ENCODE assay signal across 8 mouse cellular contexts in the genomic region with DNA sequence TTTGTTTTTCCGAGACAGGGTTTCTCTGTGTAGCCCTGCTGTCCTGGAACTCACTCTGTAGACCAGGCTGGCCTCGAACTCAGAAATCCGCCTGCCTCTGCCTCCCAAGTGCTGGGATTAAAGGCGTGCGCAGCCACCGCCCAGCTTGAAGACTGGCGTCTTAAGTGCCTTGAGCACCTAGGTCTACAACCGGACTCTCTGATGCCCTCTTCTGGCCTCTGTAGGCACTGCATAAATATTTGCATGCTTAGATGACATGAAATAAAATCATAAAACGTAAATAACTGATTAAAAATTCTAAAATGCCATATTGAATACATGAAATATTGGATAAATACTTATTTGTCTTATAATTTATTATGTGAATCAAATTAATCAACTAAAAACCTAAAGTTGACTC. TPM values are rescaled to one million over a fixed set of nuclear protein-coding genes. Genes with fewer than 3 reads are reported as not detected.
DNase-seq lines count a peak whose midpoint lies in the region; ATAC-seq and TF ChIP-seq lines count a peak whose summit lies in the region.
"Not testable (repeated sequence)": the region's sequence is repeated elsewhere in the genome, so short reads cannot be mapped to it uniquely, and the experiment has no call there.

No protein-coding gene starts in this region.

- not testable (repeated sequence) for ATAC-seq in heart, postnatal 0 days (ENCODE audit: insufficient read depth, low read depth)

- in situ Hi-C loops in CH12.LX (cut with MboI; ENCODE audit: low pct_ligation_motif_present, low pct_unique_long_range_greater_than_20kb, low sequenced_read_pairs): not testable (repeated sequence)

- H3K4me1 ChIP-seq in CH12.LX (ENCODE audit: control insufficient read depth in 1 of 2, insufficient read depth in 2 of 2); bone marrow, adult 2 months (ENCODE audit: control insufficient read depth, insufficient read depth, low read length); heart, postnatal 0 days (ENCODE audit: control insufficient read depth, insufficient read depth); lung, adult 2 months (ENCODE audit: control insufficient read depth, insufficient read depth, low read length): not testable (repeated sequence)

- not testable (repeated sequence) for H3K79me2 ChIP-seq in CH12.LX (replicated peaks; ENCODE audit: control insufficient read depth, extremely low read depth, insufficient read depth, poor library complexity, severe bottlenecking)

- not testable (repeated sequence) for H3K9me3 ChIP-seq in CH12.LX (replicated peaks; ENCODE audit: low read length); heart, postnatal 0 days (replicated peaks; ENCODE audit: control insufficient read depth, low read length)

- peak; percentile 24 to 59; a peak in 2 of 4 replicates for TF ChIP-seq CTCF in CH12.LX (conservative IDR thresholded peaks at IDR 0.05 in 1 of 2, IDR thresholded peaks at IDR 0.05 in 1 of 2; ENCODE audit: low read depth in 2 of 2, low read length in 2 of 2)
- peak; percentile 64 for TF ChIP-seq CTCF in bone marrow, adult 2 months (IDR thresholded peaks at IDR 0.05; ENCODE audit: control insufficient read depth, insufficient read depth, low read length)
- TF ChIP-seq CTCF in heart, postnatal 0 days (IDR thresholded peaks at IDR 0.05; ENCODE audit: low read depth): peak; percentile 51
- peak; percentile 62 for TF ChIP-seq CTCF in lung, adult 2 months (IDR thresholded peaks at IDR 0.05; ENCODE audit: insufficient read depth, low read length)

- H3K27me3 ChIP-seq in CH12.LX (replicated peaks); heart, postnatal 0 days (ENCODE audit: control insufficient read depth, insufficient read depth, low read length): not testable (repeated sequence)

- not testable (repeated sequence) for H3K4me3 ChIP-seq in CH12.LX (replicated peaks in 1 of 3; ENCODE audit: low read depth in 2 of 3, low read length in 2 of 3, poor library complexity in 1 of 3); bone marrow, adult 2 months (replicated peaks; ENCODE audit: control insufficient read depth, low read depth, low read length); heart, postnatal 0 days (ENCODE audit: low read depth, low read length); lung, adult 2 months (replicated peaks; ENCODE audit: extremely low read depth, low read depth, low read length)

- not testable (repeated sequence) for H3K27ac ChIP-seq in CH12.LX (ENCODE audit: insufficient read depth, low read depth); bone marrow, adult 2 months (ENCODE audit: control insufficient read depth, insufficient read depth, low read depth, low read length, poor library complexity); heart, postnatal 0 days (ENCODE audit: low read depth)

- H3K4me2 ChIP-seq in CH12.LX (ENCODE audit: insufficient read depth, low read depth, poor library complexity, severe bottlenecking); heart, postnatal 0 days (ENCODE audit: low read depth, low read length): not testable (repeated sequence)

- TF ChIP-seq EP300 in CH12.LX (IDR thresholded peaks at IDR 0.05; ENCODE audit: low read length); heart, postnatal 0 days (IDR thresholded peaks at IDR 0.05; ENCODE audit: low read depth): not testable (repeated sequence)

- TF ChIP-seq POLR2A in CH12.LX (IDR thresholded peaks at IDR 0.05; ENCODE audit: low read depth, low read length); bone marrow, adult 2 months (IDR thresholded peaks at IDR 0.05; ENCODE audit: borderline replicate concordance, control insufficient read depth, low read depth, low read length); lung, adult 2 months (IDR thresholded peaks at IDR 0.05; ENCODE audit: borderline replicate concordance, extremely low read depth, low read depth, low read length): not testable (repeated sequence)

- dilution Hi-C loops in CH12.LX (cut with MboI; ENCODE audit: extremely low pct_ligation_motif_present, extremely low pct_unique_long_range_greater_than_20kb, low sequenced_read_pairs): not testable (repeated sequence)

- DNase-seq in CH12.LX (ENCODE audit: extremely low read depth): peak; percentile 55
- peak; percentile 24 for DNase-seq in embryo, embryonic 11.5 days (ENCODE audit: low read depth, low spot score)
- DNase-seq in heart, postnatal 0 days (ENCODE audit: low spot score): peak; percentile 31
- peak; percentile 55 to 85 for DNase-seq in kidney, postnatal 25 days
- DNase-seq in lung, adult 2 months: peak; percentile 32
- peak; percentile 24 for DNase-seq in ovary, postnatal 36 days (ENCODE audit: low spot score)
- peak; percentile 72 for DNase-seq in thymus, postnatal 14 days

- peaks cover 43 to 74% of the 10 kb centered on the region in 2 experiments for H3K36me3 ChIP-seq in CH12.LX (replicated peaks in 1 of 2; ENCODE audit: control insufficient read depth in 1 of 2, insufficient read depth in 1 of 2, low read length in 1 of 2)
- H3K36me3 ChIP-seq in heart, postnatal 0 days (replicated peaks; ENCODE audit: control insufficient read depth, insufficient read depth, low read length): peaks cover 94% of the 10 kb centered on the region

- WGBS in bone marrow, adult 2 months: 53% methylated on average over 9 of the region's 9 CpGs
- 57% methylated on average over 9 of the region's 9 CpGs for WGBS in heart, postnatal 0 days
- WGBS in lung, adult 2 months: 61% methylated on average over 9 of the region's 9 CpGs

- H3K9ac ChIP-seq in CH12.LX (ENCODE audit: insufficient read depth, low read depth); heart, postnatal 0 days (replicated peaks; ENCODE audit: low read depth, low read length): not testable (repeated sequence)

- peak; percentile 28 for TF ChIP-seq RAD21 in CH12.LX (IDR thresholded peaks at IDR 0.05; ENCODE audit: low read depth, low read length)

TF ChIP-seq in CH12.LX, 34 proteins besides CTCF, POLR2A, EP300 and RAD21:
- TF ChIP-seq SMC3 (IDR thresholded peaks at IDR 0.05; ENCODE audit: low read depth, low read length): peak; percentile 56

RNA-seq across cellular contexts. Expression of gene Lamp1, which starts 26.7 kb away (rescaled TPM):
- total RNA-seq in CH12.LX (2012; rRNA removed) (67.0 and 69.4 TPM in 2 replicates), CH12.LX (2014; rRNA removed) (51.0 and 56.7 TPM in 2 replicates)
- 64.3 TPM in 2 replicates for polyA plus RNA-seq in CH12.LX (2012; ENCODE audit: insufficient read length, low read depth)
- polyA plus RNA-seq in bone marrow, adult 2 months (2011; ENCODE audit: insufficient read depth, insufficient read length, low replicate concordance, missing spikeins): 61.3 and 127 TPM in 2 replicates
- total RNA-seq in heart, postnatal 0 days (2014; rRNA removed; ENCODE audit: low replicate concordance): 317 and 327 TPM in 2 replicates
- polyA plus RNA-seq in heart, postnatal 0 days (2015; fragmentation: Nextera tagmentation; extraction: Ambion mirVana): 266 and 267 TPM in 2 replicates
- polyA plus RNA-seq in lung, adult 2 months (2012; rRNA removed): 602 and 729 TPM in 2 replicates

RNA-seq across cellular contexts. Expression of gene Cul4a, which starts 26.8 kb away (rescaled TPM):
- 21.4 and 23.9 TPM in 2 replicates for total RNA-seq in CH12.LX (2012; rRNA removed)
- 25.6 and 27.0 TPM in 2 replicates for total RNA-seq in CH12.LX (2014; rRNA removed)
- 14.1 and 15.6 TPM in 2 replicates for polyA plus RNA-seq in CH12.LX (2012; ENCODE audit: insufficient read length, low read depth)
- polyA plus RNA-seq in bone marrow, adult 2 months (2011; ENCODE audit: insufficient read depth, insufficient read length, low replicate concordance, missing spikeins): 54.9 and 73.7 TPM in 2 replicates
- 140 and 158 TPM in 2 replicates for total RNA-seq in heart, postnatal 0 days (2014; rRNA removed; ENCODE audit: low replicate concordance)
- 81.4 and 88.2 TPM in 2 replicates for polyA plus RNA-seq in heart, postnatal 0 days (2015; fragmentation: Nextera tagmentation; extraction: Ambion mirVana)
- polyA plus RNA-seq in lung, adult 2 months (2012; rRNA removed): 37.3 and 41.4 TPM in 2 replicates

RNA-seq across cellular contexts. Expression of gene Pcid2, which starts 27.0 kb away (rescaled TPM):
- 21.6 and 24.2 TPM in 2 replicates for total RNA-seq in CH12.LX (2012; rRNA removed)
- 23.1 and 23.9 TPM in 2 replicates for total RNA-seq in CH12.LX (2014; rRNA removed)
- 28.5 and 32.5 TPM in 2 replicates for polyA plus RNA-seq in CH12.LX (2012; ENCODE audit: insufficient read length, low read depth)
- 16.6 and 19.1 TPM in 2 replicates for polyA plus RNA-seq in bone marrow, adult 2 months (2011; ENCODE audit: insufficient read depth, insufficient read length, low replicate concordance, missing spikeins)
- total RNA-seq in heart, postnatal 0 days (2014; rRNA removed; ENCODE audit: low replicate concordance): 8.2 and 13.1 TPM in 2 replicates
- polyA plus RNA-seq in heart, postnatal 0 days (2015; fragmentation: Nextera tagmentation; extraction: Ambion mirVana): 12.4 TPM in 2 replicates
- polyA plus RNA-seq in lung, adult 2 months (2012; rRNA removed): 21.3 and 22.1 TPM in 2 replicates
